Mouse (Mus musculus) lung, postnatal 4 days (tissue): ENCODE measurements at regions not wholly inside any gene's neighbourhood (a gene's known extent, or its start where the extent isn't known, plus 50 kb on each side); places are given as distances from the start of the nearest gene placed in this dataset.
"Not testable (repeated sequence)": the region's sequence is repeated elsewhere in the genome, so short reads cannot be mapped to it uniquely, and the experiment has no call there.

Experiments
- DNase-seq, 2 experiments: peaks; one replicate each; pipeline ENCODE4 v3.0.0; 2021

GRCm38 (mm10) chr13:26865930-26866555 is 96.1 kb upstream of the Hdgfl1 start:
- no peak for DNase-seq

DNA sequence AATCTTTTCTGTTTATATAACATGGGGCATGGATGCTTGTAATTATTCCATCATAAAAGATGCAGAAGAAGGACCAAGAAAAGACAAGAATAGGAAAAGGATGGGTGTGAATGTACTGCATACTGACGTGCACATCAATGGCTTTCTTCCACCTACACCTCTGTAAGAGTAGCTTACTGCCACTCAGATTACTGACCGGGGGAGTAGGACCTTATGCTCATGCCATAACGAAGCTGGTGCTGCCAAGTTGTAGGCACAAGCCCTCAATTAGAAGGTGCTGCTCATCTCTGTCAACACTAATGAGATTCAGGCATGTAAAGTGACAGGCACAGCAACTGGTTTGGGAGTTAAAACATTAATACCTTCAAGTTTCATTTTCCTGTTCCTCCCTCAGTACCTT is 97.8 kb upstream of the Hdgfl1 start:
- no peak for DNase-seq

DNA sequence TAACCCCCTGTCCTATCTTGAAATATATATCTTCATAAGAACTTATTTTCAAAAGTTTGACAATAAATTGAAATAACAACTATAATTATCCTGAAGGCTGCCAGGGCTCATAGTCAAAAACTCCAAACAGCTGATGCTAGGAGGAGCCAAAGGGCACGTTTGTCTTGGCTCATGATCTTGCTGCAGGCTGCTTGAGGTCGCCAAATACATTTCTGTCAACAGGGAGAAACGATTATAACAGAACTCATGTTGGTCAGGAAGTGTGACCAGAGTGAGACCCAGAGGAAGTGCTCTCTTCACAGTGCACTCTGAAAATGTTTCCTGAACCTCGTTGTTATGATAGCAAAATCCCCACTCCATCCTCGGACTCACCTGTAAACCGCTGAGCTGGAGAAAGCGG is 140.9 kb upstream of the Prl start:
- DNase-seq, result peak in 1 of 2 experiments; percentile 46

- peak; percentile 4 to 21 for DNase-seq
Observed at GRCm38 (mm10) chr13:26932695-26933438, 124.5 kb upstream of the Prl start.

- DNase-seq, result no peak
Observed at GRCm38 (mm10) chr13:26933838-26934237, 123.5 kb upstream of the Prl start.

DNA sequence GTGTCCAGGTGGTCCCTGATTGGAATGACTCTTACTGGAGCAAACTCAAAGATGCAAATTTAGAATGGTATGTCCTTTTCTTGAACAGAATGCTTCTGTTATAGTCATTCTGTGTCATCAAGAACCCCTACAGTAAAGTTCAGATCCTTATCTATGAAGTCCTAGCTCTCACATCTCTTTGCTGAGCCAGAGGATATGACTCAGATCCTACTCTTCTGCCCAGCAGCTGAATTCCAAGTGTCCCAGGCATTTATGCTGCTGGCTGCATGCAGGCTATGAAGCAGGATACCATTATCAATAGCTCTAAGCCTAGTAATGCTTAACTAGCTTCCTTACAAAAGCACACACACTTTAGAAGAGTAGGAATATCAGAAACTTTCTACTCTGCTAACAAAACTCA is 116.9 kb upstream of the Prl start:
- no peak for DNase-seq

DNA sequence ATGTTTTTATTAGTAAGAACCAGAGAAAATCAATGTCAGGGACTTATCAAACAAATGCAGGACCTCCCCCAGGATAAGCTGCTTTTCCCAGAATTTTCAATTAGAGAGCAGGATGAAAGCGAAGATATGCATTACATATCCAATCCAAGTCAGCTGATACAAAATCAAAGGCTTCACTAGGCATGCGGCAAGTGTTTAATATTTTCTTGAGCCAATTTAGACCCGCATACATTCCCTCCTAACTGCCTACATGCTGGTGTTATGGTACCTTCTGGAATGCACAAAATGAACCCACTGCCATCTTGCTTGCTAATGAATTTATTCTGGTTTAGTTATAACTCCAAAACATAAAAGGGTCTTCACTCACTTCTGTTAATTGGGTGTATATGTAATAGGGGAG is 112.9 kb upstream of the Prl start:
- DNase-seq, result no peak

DNA sequence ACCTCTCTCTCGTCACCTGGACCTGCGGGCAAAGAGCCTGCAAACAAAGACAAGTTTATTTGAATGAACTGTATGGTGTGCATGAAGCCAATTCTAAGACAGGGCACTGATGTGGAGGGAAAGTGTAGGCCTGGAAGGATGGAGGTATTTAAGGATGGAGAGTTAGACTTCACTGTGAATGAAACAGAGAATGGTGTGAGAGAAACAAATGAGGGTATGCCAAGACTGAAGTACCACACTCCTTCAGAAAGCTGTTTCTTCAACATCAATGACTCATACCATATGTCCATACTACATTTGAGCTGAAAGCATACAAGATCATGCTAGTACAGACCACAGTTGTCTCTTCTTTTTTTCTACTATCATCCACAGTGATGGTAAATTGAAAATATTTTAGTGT is 105.9 kb upstream of the Prl start:
- no peak for DNase-seq

GRCm38 (mm10) chr13:26953834-26954233 is 103.5 kb upstream of the Prl start:
- DNase-seq, result no peak

DNA sequence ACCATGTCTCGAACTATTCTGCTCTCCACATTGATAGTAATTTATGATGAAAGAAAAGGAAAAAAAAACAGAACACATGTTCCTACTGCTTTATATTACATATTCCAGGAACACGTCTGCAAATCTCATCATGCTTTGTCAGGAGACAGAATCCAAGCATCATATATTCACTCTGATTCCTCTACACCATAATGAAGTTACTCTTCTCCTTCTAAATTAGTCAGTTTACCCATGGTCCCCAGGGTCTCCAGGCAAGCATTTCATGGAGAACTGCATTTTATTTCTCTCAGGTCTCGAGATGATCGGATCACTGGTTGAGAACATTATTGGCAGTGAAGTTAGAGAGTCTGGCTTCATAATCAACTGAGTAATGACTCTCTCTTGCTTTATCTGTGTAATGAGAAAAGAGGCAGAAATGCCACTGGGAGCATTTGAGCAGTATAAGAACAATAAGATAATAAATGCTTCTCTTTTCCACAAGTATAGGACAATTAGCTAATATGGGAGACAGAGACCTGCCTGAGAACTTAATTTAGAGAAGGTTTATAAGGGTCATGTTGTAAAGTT is 97.8 kb upstream of the Prl start:
- no peak for DNase-seq

- not testable (repeated sequence) for DNase-seq
Observed at GRCm38 (mm10) chr13:26960531-26960930, 96.8 kb upstream of the Prl start.

DNA sequence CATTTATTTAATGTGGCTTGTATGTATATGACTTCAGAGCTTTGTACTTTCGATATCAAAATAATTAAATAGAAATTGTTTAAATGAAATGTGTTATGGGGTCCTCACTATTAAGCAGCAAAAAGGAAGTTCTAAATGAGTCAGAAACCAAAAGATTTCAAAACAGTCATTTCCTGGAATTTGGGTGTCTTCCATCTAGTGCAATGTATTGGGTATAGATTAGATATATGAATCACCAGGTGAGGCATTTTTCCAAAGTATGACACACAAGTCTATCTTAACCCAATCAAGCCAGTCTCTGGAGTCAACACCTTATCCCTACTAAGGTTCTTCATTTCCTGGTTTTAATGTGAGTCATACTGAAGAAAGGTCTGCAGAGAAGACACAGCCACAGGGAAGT is 81.3 kb upstream of the Prl start:
- DNase-seq, result no peak

GRCm38 (mm10) chr13:26980475-26980874 is 76.9 kb upstream of the Prl start:
- no peak for DNase-seq
